Mouse (Mus musculus): ENCODE results near the gene Tmem91. TPM values are rescaled to one million over a fixed set of nuclear protein-coding genes. Genes with fewer than 3 reads are reported as not detected.

Tmem91 gene
- polyA plus RNA-seq, 1 experiment from 2014 or later: 1.0 TPM

- no peak for ATAC-seq (ENCODE audit: low read depth)
- Histone ChIP-seq H3K9me3 (replicated peaks) (no peaks in the 10 kb centered on the region), H3K36me3 (peaks cover 71% of the 10 kb centered on the region), H3K4me3 (replicated peaks) (no peak overlapping the region), H3K27ac (no peak overlapping the region), H3K9ac (no peak overlapping the region), H3K4me1 (replicated peaks) (peaks cover 39% of the 10 kb centered on the region), H3K4me2 (no peak overlapping the region), H3K27me3 (no peaks in the 10 kb centered on the region)
- no peak for DNase-seq
- 78% methylated on average over 8 of the region's 8 CpGs for WGBS (ENCODE audit: insufficient replicate concordance)
Measured at GRCm38 (mm10) chr7:25694104-25694503, 19.1 kb upstream of the Tmem91 start.

- Histone ChIP-seq H3K27ac (peak overlapping the region; percentile 92), H3K36me3 (peaks cover 33% of the 10 kb centered on the region), H3K4me2 (peak overlapping the region; percentile 99), H3K4me3 (replicated peaks) (peak overlapping the region; percentile 82), H3K9ac (peak overlapping the region; percentile 90), H3K4me1 (replicated peaks) (peaks cover 76% of the 10 kb centered on the region), H3K9me3 (replicated peaks) (no peaks in the 10 kb centered on the region), H3K27me3 (no peaks in the 10 kb centered on the region)
- DNase-seq: no peak
- WGBS (ENCODE audit: insufficient replicate concordance): 14% methylated on average over 5 of the region's 5 CpGs
- ATAC-seq (ENCODE audit: low read depth): no peak
Measured at GRCm38 (mm10) chr7:25690051-25690450, 15.1 kb upstream of the Tmem91 start.

GRCm38 (mm10) chr7:25689603-25690021 is 14.6 kb upstream of the Tmem91 start:
- Histone ChIP-seq H3K4me1 (replicated peaks) (peaks cover 80% of the 10 kb centered on the region), H3K36me3 (peaks cover 31% of the 10 kb centered on the region), H3K9me3 (replicated peaks) (no peaks in the 10 kb centered on the region), H3K9ac (peak overlapping the region; percentile 90), H3K4me3 (replicated peaks) (peak overlapping the region; percentile 82), H3K27me3 (no peaks in the 10 kb centered on the region), H3K27ac (peak overlapping the region; percentile 92), H3K4me2 (peak overlapping the region; percentile 99)
- ATAC-seq (ENCODE audit: low read depth) (peak; percentile 43), DNase-seq (peak; percentile 47)
- 1% methylated on average over 12 of the region's 12 CpGs for WGBS (ENCODE audit: insufficient replicate concordance)

GRCm38 (mm10) chr7:25688810-25689586 is 14.0 kb upstream of the Tmem91 start:
- Histone ChIP-seq H3K27ac (peak overlapping the region; percentile 92), H3K4me1 (replicated peaks) (peaks cover 86% of the 10 kb centered on the region), H3K9me3 (replicated peaks) (no peaks in the 10 kb centered on the region), H3K4me2 (peak overlapping the region; percentile 99), H3K27me3 (no peaks in the 10 kb centered on the region), H3K4me3 (replicated peaks) (peak overlapping the region; percentile 82), H3K36me3 (peaks cover 26% of the 10 kb centered on the region), H3K9ac (peak overlapping the region; percentile 90)
- ATAC-seq (ENCODE audit: low read depth): peak; percentile 81
- peak; percentile 85 for DNase-seq
- WGBS (ENCODE audit: insufficient replicate concordance): under 1% methylated on average over 52 of the region's 52 CpGs

GRCm38 (mm10) chr7:25687811-25688401 is 12.9 kb upstream of the Tmem91 start:
- Histone ChIP-seq H3K4me1 (replicated peaks) (peaks cover 94% of the 10 kb centered on the region), H3K4me2 (peak overlapping the region; percentile 99), H3K27ac (peak overlapping the region; percentile 92), H3K9ac (peak overlapping the region; percentile 90), H3K36me3 (peaks cover 17% of the 10 kb centered on the region), H3K27me3 (no peaks in the 10 kb centered on the region), H3K9me3 (replicated peaks) (no peaks in the 10 kb centered on the region), H3K4me3 (replicated peaks) (peak overlapping the region; percentile 82)
- under 1% methylated on average over 47 of the region's 47 CpGs for WGBS (ENCODE audit: insufficient replicate concordance)
- peak; percentile 1; the same call in 1 of the 2 replicates for ATAC-seq (ENCODE audit: low read depth)
- DNase-seq: peak; percentile 50

- DNase-seq (peak; percentile 71), ATAC-seq (ENCODE audit: low read depth) (peak; percentile 42)
- H3K27ac ChIP-seq: peak within 1 kb of the TSS; percentile 92
- H3K9me3 ChIP-seq (replicated peaks): no peaks in the 10 kb centered on the region
- H3K4me3 ChIP-seq (replicated peaks): peak within 1 kb of the TSS; percentile 82
- H3K4me2 ChIP-seq: peak within 1 kb of the TSS; percentile 99
- under 1% methylated on average over 65 of the region's 69 CpGs for WGBS (ENCODE audit: insufficient replicate concordance)
- peaks cover 11% of the 10 kb centered on the region for H3K36me3 ChIP-seq
- peak within 1 kb of the TSS; percentile 90 for H3K9ac ChIP-seq
- H3K27me3 ChIP-seq: no peaks in the 10 kb centered on the region
- H3K4me1 ChIP-seq (replicated peaks): peaks cover 94% of the 10 kb centered on the region
Measured at GRCm38 (mm10) chr7:25686680-25687531, 11.9 kb upstream of the Tmem91 start, which contains the start of gene Tgfb1. Gene Tgfb1 (plus strand): TSS chr7:25687002.

- Histone ChIP-seq H3K9ac (peak overlapping the region; percentile 90), H3K4me2 (peak overlapping the region; percentile 99), H3K4me1 (replicated peaks) (peaks cover 95% of the 10 kb centered on the region), H3K27ac (peak overlapping the region; percentile 92), H3K36me3 (peaks cover 8% of the 10 kb centered on the region; the same call in 1 of the 2 replicates), H3K9me3 (replicated peaks) (no peaks in the 10 kb centered on the region), H3K27me3 (no peaks in the 10 kb centered on the region), H3K4me3 (replicated peaks) (peak overlapping the region; percentile 82)
- WGBS (ENCODE audit: insufficient replicate concordance): 52% methylated on average over 21 of the region's 21 CpGs
- DNase-seq (no peak), ATAC-seq (ENCODE audit: low read depth) (no peak)
Measured at GRCm38 (mm10) chr7:25685926-25686470, 11.0 kb upstream of the Tmem91 start.

- Histone ChIP-seq H3K27me3 (no peaks in the 10 kb centered on the region), H3K4me1 (replicated peaks) (peaks cover 90% of the 10 kb centered on the region), H3K4me3 (replicated peaks) (no peak overlapping the region), H3K9me3 (replicated peaks) (no peaks in the 10 kb centered on the region), H3K36me3 (peaks cover 8% of the 10 kb centered on the region; the same call in 1 of the 2 replicates), H3K4me2 (no peak overlapping the region), H3K9ac (0 out of 2 replicates have a peak overlapping the region, but pooled peaks have one; percentile 22), H3K27ac (peak overlapping the region; percentile 92)
- ATAC-seq (ENCODE audit: low read depth) (no peak), DNase-seq (no peak)
- WGBS (ENCODE audit: insufficient replicate concordance): 77% methylated on average over 6 of the region's 6 CpGs
Measured at GRCm38 (mm10) chr7:25684659-25685058, 9.7 kb upstream of the Tmem91 start.

GRCm38 (mm10) chr7:25683474-25684180 is 8.7 kb upstream of the Tmem91 start:
- Histone ChIP-seq H3K9ac (peak overlapping the region; percentile 72), H3K4me3 (replicated peaks) (0 out of 2 replicates have a peak overlapping the region, but pooled peaks have one; percentile 0), H3K4me1 (replicated peaks) (peaks cover 88% of the 10 kb centered on the region), H3K27me3 (no peaks in the 10 kb centered on the region), H3K36me3 (peaks cover 8% of the 10 kb centered on the region; the same call in 1 of the 2 replicates), H3K27ac (peak overlapping the region; percentile 92), H3K9me3 (replicated peaks) (no peaks in the 10 kb centered on the region), H3K4me2 (peak overlapping the region; percentile 79)
- DNase-seq (peak; percentile 60), ATAC-seq (ENCODE audit: low read depth) (peak; percentile 6)
- 9% methylated on average over 7 of the region's 7 CpGs for WGBS (ENCODE audit: insufficient replicate concordance)

All from liver, embryonic 13.5 days (tissue).